Mouse (Mus musculus): ENCODE results near the gene Fam19a3. TPM values are rescaled to one million over a fixed set of nuclear protein-coding genes. Genes with fewer than 3 reads are reported as not detected.

Fam19a3 gene
- polyA plus RNA-seq, 1 experiment from 2014 or later, result 0.12 TPM

Other genes starting within 250 kb of the Fam19a3 start
- 29.3 and 31.0 TPM in 2 replicates for gene Slc16a1, start 143.2 kb downstream of the Fam19a3 start, polyA plus RNA-seq (2015; fragmentation: Nextera tagmentation; extraction: Ambion mirVana)
- 4.7 and 4.8 TPM in 2 replicates for gene Ppm1j, start 784 bp downstream of the Fam19a3 start, polyA plus RNA-seq (2015; fragmentation: Nextera tagmentation; extraction: Ambion mirVana)
- 163 and 174 TPM in 2 replicates for gene Rhoc, start 6.5 kb upstream of the Fam19a3 start, polyA plus RNA-seq (2015; fragmentation: Nextera tagmentation; extraction: Ambion mirVana)
- 44.7 and 47.0 TPM in 2 replicates for gene Mov10, start 36.7 kb upstream of the Fam19a3 start, polyA plus RNA-seq (2015; fragmentation: Nextera tagmentation; extraction: Ambion mirVana)
- gene St7l, start 82.2 kb upstream of the Fam19a3 start, polyA plus RNA-seq (2015; fragmentation: Nextera tagmentation; extraction: Ambion mirVana), result 38.6 and 42.4 TPM in 2 replicates
- gene Capza1, start 82.7 kb upstream of the Fam19a3 start, polyA plus RNA-seq (2015; fragmentation: Nextera tagmentation; extraction: Ambion mirVana), result 173 and 183 TPM in 2 replicates
- 1.3 and 1.6 TPM in 2 replicates for gene Wnt2b, start 180.1 kb upstream of the Fam19a3 start, polyA plus RNA-seq (2015; fragmentation: Nextera tagmentation; extraction: Ambion mirVana)

Measured in embryonic facial prominence, embryonic 15.5 days (tissue).